Mouse (Mus musculus) central nervous system, embryonic 18 days (tissue): ENCODE measurements around the gene Mrpl51. TPM values are rescaled to one million over a fixed set of nuclear protein-coding genes. Genes with fewer than 3 reads are reported as not detected.

Experiments used
- polyA plus RNA-seq: library from polyadenylated mRNA; depleted of rRNA; stranded (reverse); fragments of >200 nt; gene quantifications from 2 replicates; pipeline ENCODE4 v1.2.3, GENCODE M21; 2012; rRNA removed

The Mrpl51 gene
- 54.1 and 59.6 TPM in 2 replicates for polyA plus RNA-seq

DNA sequence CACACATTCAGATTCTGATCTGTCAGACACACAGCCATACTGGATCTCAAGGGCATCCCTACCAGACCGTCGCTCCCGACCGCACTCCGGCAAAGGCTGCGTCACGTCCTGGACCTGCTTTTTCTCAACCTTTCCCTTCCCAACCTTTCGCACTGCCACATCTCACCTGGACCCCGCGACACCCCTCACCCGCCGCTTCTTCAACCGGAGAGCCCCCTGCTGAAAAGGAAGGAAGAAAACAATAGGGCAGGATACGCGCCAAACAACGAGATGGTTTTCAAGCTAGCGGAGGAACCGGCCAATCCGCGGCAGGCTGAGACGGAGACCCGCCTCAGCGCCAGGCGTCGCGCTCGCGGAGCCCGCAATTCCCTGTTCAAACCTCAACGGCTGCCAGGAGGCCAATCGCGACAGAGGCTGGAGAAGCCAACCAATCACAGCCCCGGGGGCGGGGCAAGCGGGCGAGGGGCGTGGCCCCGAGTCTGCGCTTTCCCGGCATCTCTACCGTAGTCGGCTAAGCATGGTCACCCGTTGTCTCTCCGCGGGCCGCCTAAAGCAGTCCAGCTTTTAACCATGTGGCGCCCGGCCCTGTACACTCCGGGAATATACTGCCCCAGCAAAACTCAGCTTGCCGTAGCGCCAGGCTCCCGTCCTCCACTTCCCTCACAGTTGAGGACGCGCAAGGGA lies at the start of gene Mrpl51, which contains the start of gene Ncapd2:
Gene Mrpl51, plus strand, starts transcription at position 470 of the 684 bp plus-strand sequence.
Gene Ncapd2, minus strand, starts transcription at position 370 of the 684 bp plus-strand sequence.

DNA sequence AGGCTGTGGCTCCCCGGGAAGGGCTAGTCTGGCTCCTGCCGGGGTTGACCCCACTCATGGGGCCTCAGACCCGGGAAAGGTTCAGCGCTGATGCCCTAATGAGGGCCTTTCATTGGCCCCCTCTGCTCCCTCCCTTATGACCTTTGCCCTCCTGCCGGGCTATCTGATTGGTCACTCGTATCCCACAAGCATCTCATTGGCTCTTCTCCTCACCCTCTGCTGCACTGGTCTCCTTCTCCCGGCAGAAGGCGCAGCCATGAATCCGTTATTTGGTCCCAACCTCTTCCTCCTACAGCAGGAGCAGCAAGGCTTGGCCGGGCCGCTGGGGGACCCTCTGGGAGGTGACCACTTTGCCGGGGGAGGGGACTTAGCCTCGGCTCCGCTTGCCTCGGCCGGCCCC lies 46.6 kb upstream of the Mrpl51 start, which contains the start of gene Iffo1:
Gene Iffo1, plus strand, starts transcription at position 241 of the 400 bp plus-strand sequence.

DNA sequence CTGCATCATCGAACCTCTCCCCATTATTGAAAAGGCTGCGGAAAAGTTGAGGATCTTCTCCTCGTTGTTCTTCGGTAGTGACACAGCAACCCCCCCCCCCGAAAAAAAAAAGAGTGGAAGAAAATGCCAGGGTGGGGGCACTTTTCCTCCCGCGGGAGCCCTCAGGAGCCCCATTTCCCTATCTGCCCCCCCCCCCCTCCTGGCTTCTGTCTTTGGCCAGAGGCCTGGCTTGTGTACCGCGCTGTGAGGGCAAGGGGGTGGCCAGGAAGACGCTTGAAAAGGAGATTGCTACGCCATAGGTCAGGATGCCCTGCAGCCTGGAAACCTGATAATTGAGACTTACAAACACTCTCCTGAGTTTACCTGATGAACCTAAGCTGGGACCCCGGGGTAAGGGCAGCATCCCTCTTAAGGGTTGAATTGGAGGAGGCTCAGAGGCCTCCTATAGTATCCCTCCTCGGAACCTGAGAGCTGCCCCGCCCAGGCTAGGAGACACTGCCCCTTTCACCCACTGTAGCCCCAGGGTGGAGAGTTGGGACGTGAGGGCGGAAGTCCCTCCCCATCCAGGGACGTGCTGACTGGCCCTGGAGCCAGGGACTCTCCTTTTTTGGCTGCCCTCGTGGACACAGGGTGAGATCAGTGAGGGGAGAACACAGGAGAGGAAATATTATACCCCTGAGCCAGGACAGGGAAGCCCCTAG lies 25.4 kb upstream of the Mrpl51 start, which contains the start of gene Gapdh:
Gene Gapdh, minus strand, starts transcription at position 417 of the 701 bp plus-strand sequence.

DNA sequence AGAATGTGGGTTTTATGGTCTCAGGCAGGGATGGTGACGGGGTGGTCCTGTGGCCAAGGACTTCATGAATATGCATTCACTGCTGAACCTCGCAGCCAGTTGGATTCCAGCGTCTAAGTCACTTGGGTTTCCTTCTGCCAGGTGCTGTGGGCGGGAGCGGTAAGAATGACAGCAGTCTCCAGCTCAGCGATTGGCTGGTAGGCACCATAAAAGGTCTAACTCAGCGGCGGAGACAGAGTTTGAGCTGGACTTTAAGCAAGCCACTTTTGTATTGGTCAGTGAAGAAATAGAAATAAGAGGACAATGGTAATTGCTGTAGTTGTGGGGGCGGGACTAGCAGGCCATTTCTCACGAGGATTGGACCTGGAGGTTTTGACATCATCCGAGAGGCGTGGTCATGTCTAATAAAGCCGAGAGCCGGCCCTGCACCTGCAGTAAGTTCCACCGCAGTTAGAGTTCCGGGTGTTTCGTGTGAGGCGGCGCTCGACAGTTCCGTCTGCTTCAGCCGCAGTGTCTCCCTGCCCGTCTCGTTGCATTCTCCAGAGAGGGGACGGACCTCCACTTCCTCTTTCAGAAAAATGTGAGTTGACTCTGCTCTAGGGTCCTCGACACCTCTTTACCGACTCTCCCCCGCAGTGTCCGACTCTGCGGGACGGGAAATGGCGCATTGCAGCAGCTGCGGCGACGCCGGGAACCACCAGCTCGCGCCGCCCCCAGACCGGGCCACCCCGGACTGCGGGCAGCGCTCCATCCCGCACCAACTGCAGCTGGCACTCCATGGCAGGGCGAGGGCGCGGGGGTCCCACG lies 23.8 kb downstream of the Mrpl51 start, which contains the start of gene Vamp1:
Gene Vamp1, plus strand, starts transcription at position 404 of the 807 bp plus-strand sequence.

DNA sequence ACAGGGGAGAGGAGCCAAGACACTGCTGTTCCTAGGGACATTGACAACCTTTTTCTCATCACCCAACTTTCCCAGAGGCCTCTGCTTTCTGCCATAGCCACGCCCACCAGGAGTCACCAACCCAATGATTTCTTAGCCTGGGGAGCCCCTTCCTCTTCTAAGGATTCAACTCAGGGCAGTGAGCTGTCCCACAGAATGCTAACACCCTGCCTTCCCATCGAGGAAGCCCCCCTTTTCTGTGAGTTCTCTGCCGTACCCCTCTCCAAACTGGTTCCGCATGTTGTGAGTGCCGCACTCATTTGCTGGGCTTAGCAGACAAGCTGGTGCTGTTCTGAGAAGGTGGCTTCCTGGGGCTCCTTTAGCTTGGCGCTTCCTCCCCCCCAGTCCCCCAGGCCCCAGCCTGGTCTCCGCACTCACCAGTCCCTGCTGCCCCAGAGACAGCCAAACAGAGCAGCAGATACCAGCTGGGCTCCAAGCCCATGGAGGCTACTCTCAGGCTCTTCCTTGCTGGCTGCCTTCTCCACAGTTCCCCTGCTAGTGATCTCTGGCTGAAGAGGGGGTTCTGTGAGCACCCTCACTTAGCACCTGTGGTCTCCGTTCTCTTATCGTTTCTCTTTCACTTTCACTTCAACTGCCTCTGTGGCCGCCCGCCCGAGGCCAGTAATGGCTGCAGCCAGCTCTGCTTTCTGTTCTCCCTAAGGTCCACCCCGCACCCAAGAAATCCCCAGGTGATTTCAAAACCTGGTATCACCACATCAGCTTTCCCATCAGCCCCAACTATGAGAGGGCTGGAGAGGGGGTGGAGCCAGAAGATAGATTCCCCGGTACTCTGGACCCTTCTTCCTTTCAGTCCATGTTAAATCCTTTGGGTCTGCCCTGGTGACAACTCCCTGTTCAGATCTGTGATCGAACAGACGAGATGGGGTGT lies 39.8 kb downstream of the Mrpl51 start, which contains the start of gene Tapbpl:
Gene Tapbpl, minus strand, starts transcription at position 744 of the 928 bp plus-strand sequence.

DNA sequence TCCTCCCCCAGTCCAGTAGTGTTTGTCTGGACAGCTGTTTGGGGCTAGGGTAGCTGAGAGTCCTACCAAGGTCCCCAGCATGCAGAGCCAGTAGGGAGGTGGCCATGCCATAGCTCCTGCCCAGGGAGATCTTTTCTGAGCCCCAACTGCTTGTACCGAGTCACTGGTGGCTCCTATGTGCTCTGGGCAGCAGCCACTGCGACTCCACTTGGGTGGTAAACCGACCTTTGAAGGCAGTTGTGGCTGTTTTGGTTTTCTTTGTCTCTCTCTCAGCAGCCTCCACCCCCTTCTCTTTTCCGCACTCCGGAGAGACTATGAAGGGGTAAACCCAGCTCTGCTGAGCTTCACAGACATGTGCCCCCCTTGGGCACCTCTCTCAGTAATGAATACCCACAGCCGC lies 45.2 kb downstream of the Mrpl51 start, which contains the start of gene Cd27:
Gene Cd27, minus strand, starts transcription at position 229 of the 400 bp plus-strand sequence.

Other genes with a start within 250 kb of the Mrpl51 start
- gene Cops7a, start 226.3 kb upstream of the Mrpl51 start, polyA plus RNA-seq, result 141 and 143 TPM in 2 replicates
- gene Pianp, start 195.1 kb upstream of the Mrpl51 start, polyA plus RNA-seq, result 66.2 and 72.7 TPM in 2 replicates
- gene Zfp384, start 182.7 kb upstream of the Mrpl51 start, polyA plus RNA-seq, result 71.6 and 74.2 TPM in 2 replicates
- gene Ing4, start 152.0 kb upstream of the Mrpl51 start, polyA plus RNA-seq, result 120 and 130 TPM in 2 replicates
- 24.3 and 28.5 TPM in 2 replicates for gene Acrbp, start 142.1 kb upstream of the Mrpl51 start, polyA plus RNA-seq
- gene Lpar5, start 123.9 kb upstream of the Mrpl51 start, polyA plus RNA-seq, result 0.82 and 0.98 TPM in 2 replicates
- gene Chd4, start 95.8 kb upstream of the Mrpl51 start, polyA plus RNA-seq, result 65.2 and 67.5 TPM in 2 replicates
- gene Nop2, start 59.9 kb upstream of the Mrpl51 start, polyA plus RNA-seq, result 34.2 and 34.6 TPM in 2 replicates
- gene Iffo1, start 46.6 kb upstream of the Mrpl51 start, polyA plus RNA-seq, result 28.2 and 29.8 TPM in 2 replicates
- 3,044 and 3,218 TPM in 2 replicates for gene Gapdh, start 25.3 kb upstream of the Mrpl51 start, polyA plus RNA-seq
- gene Ncapd2, start 100 bp upstream of the Mrpl51 start, polyA plus RNA-seq, result 95.0 and 104 TPM in 2 replicates
- 26.6 and 33.8 TPM in 2 replicates for gene Vamp1, start 23.8 kb downstream of the Mrpl51 start, polyA plus RNA-seq
- gene Tapbpl, start 40.1 kb downstream of the Mrpl51 start, polyA plus RNA-seq, result 4.2 and 4.4 TPM in 2 replicates
- gene Cd27, start 45.2 kb downstream of the Mrpl51 start, polyA plus RNA-seq, result 0.06 and 0.20 TPM in 2 replicates
- gene Tuba3a, start 94.2 kb downstream of the Mrpl51 start, polyA plus RNA-seq, result not detected in 2 replicates
- 10.4 and 11.4 TPM in 2 replicates for gene Ltbr, start 122.1 kb downstream of the Mrpl51 start, polyA plus RNA-seq
- 1.2 and 1.8 TPM in 2 replicates for gene Scnn1a, start 128.9 kb downstream of the Mrpl51 start, polyA plus RNA-seq
- 14.9 and 15.3 TPM in 2 replicates for gene Tnfrsf1a, start 157.6 kb downstream of the Mrpl51 start, polyA plus RNA-seq
- 0.29 and 0.39 TPM in 2 replicates for gene Plekhg6, start 189.0 kb downstream of the Mrpl51 start, polyA plus RNA-seq